Mouse (Mus musculus): ENCODE measurements at regions not wholly inside any gene's neighbourhood (a gene's known extent, or its start where the extent isn't known, plus 50 kb on each side); places are given as distances from the start of the nearest gene placed in this dataset.

DNA sequence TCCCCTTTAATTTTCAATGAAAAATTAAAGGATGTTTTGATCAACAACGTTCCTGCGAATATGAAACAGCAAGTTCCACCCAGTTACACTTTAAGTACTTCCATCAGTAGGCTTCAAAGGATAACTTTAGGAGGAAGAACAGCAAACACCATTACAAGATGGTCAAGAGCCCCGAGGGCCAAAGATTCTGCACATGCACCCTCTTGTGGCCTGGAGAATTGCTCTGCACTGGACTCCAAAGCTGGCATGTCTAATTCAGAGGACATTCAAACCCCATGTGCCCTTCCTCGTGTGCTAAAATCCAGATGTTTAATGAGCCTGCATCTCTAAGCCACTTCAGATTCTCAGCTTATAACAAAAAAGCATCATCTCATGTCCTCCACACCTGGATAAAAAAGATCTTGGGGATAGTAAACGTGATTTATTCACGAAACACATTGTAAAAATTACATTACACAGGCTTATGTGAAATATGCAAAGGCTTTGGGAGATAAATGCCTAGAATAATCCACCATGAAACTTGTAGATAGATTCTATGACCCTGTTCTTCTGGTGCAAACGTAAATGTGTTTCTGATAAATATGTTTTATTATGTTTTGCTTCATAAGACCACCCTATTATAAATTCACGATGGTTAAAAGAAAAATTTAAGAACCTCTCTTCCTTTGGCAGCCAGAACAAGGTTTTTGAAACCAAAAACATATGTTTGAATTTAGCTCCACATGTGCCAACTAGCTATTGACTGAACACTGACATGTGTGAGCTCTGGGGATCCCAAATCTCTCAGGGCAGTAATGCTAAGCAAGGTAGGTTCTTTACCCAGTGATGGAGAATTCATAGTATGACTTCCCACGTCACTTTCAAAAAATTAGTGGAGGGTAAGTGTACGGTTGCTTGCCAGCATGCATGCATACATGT lies 100.6 kb upstream of the Rfx3 start:
- no peak for DNase-seq (ENCODE audit: low spot score)

- no peak for DNase-seq (ENCODE audit: low spot score)
Observed at GRCm38 (mm10) chr19:28095620-28096019, 84.7 kb upstream of the Rfx3 start.

- no peak for DNase-seq (ENCODE audit: low spot score)
Observed at GRCm38 (mm10) chr19:28092252-28092651, 81.3 kb upstream of the Rfx3 start.

DNA sequence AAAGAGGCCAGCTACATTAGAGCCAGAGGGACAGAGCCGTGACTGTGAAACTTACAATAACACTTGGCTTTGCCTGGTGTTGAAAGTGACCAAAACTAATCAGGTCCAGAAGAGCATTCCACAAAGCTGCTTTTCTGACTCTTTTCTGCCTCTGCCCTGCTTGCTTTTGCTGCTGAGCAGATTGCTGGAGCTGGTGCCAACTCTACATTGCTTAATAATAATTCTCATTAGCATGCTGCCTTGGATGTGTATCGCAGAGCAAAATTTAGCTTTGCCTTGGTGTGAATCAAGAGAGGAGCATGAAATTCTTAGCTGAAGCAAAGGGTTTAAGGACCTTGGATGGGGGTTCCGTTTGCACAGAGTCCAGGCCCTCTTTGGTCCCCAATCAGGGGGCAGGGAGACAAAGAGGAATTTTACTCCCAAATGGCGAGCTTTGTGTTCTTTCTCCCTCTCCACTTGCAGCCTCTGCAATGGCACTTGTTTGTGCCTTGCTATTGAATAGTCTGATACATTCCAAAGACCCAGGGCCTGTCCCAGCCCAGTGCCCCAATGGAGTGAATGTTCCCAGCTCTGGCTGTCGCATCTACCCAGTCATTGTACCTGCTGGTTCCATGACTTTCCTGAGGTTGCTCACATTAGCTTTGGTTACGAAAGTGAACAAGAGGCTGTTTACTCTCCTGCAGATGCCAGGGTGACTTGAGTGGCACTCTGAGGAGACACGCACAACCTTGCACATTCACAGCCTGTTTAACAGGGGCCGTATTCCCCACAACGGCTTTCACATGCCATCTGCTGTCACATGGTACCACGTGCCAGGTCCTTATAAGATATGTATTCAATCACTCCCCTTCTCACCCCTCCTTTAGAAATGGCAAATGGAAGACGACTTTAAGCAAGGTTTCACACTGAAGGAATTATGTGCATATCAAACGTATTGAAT lies 76.9 kb upstream of the Rfx3 start:
- no peak for DNase-seq (ENCODE audit: low spot score)

DNA sequence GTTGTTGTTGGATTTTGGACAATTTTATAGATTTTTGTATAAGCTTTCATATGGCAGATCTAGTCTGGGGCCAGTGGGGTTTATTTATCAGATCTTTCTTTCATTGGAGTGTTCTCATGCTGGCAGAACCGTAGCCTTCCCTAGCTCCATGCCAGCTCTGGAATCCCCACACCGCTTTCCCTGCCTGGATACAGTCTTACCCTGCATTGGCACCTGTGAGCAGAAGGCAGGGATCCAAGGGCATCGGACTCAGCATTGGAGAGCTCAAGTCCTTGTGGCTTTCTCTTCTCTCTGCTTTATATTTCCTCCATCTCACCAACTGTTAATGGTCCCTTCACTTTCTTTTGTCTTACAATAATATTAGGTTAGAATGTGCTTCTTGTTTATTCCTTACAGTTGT lies 59.4 kb upstream of the Rfx3 start:
- no peak for DNase-seq (ENCODE audit: low spot score)

Data from ovary, postnatal 10 days (tissue).